Mouse (Mus musculus) heart, postnatal 0 days (tissue): Measurements from ENCODE around the gene Pbrm1.

ENCODE experiments used
- CTCF ChIP-seq: IDR thresholded peaks from 2 replicates; pipeline ENCODE4 v1.5.1; 2016; ENCODE audit warnings: antibody characterized with exemption, control low read depth, low read depth
- EP300 ChIP-seq: IDR thresholded peaks from 2 replicates; pipeline ENCODE4 v1.6.1; 2016; ENCODE audit warnings: antibody characterized with exemption, low read depth

GRCm38 (mm10) chr14:31089918-31090317 lies 71.0 kb downstream of the Pbrm1 start:
- no peak for TF ChIP-seq CTCF
- TF ChIP-seq EP300, result no peak
